In the genomic region with DNA sequence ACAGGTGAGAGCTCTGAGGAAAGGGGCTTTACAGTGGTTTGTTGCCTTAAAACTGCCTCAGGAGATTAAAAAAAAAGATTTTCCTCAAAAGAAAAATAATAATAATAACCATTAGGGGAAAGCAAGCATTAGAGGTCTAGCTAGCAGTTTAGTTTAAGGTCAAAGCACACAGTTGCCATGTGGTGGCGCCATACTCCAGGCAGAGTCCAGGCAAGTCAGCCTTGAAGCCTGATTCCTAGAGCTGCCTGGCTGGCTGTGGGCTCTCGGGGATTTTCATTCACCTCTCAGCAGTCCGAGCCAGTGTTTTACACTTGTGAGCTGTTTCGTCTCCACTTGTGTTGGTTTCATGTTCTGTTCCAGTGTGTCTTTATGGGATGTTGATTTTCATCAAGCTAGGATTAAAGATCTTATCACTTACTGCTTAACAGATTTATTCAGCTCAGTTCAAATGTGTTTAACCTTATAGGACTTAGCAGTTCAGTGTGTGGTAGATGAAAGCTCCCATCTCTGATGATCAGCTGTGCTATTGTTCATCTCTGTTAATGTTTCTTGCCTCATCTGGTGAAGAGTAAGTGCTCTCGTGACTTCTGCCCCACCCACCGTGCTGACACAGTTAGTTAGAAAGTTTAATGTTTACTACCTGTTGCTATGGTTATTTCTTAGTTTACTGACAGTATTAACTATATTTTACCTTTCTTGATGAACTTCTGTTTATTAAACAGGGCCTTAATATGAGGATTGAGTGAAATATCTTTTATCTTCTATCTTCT, we compare ENCODE assay signal across 9 mouse cellular contexts. TPM values are rescaled to one million over a fixed set of nuclear protein-coding genes. Genes with fewer than 3 reads are reported as not detected.
DNase-seq lines count a peak whose midpoint lies in the region; ATAC-seq and TF ChIP-seq lines count a peak whose summit lies in the region.
"Had no signal": no experiment of that assay in that cellular context is flagged by ENCODE, and none has a peak within 500 bp of the region (broad histone marks: within the 10 kb centered on the region; RNA-seq: fewer than 3 reads in every experiment).

No protein-coding gene starts in this region.

- H3K9me3 ChIP-seq in heart, embryonic 12.5 days (replicated peaks) = no peaks in the 10 kb centered on the region

- no peak overlapping the region for H3K4me3 ChIP-seq in heart, embryonic 12.5 days
- no peak overlapping the region for H3K4me3 ChIP-seq in olfactory bulb, adult 2 months (ENCODE audit: insufficient read depth, low read depth, low read length)

- no peak for ATAC-seq in heart, embryonic 12.5 days (ENCODE audit: insufficient number of reproducible peaks, low FRiP score)

- TF ChIP-seq CTCF in olfactory bulb, adult 2 months (IDR thresholded peaks at IDR 0.05; ENCODE audit: insufficient read depth, low read depth, low read length) = peak; percentile 53

- no peaks in the 10 kb centered on the region for H3K27me3 ChIP-seq in heart, embryonic 12.5 days (replicated peaks)

- no peak overlapping the region for H3K4me2 ChIP-seq in heart, embryonic 12.5 days

- no peak overlapping the region for H3K9ac ChIP-seq in heart, embryonic 12.5 days

- TF ChIP-seq POLR2A in olfactory bulb, adult 2 months (IDR thresholded peaks at IDR 0.05; ENCODE audit: insufficient read depth, low read depth, low read length) = no peak

- H3K4me1 ChIP-seq in heart, embryonic 12.5 days (replicated peaks) = peaks cover 31% of the 10 kb centered on the region
- H3K4me1 ChIP-seq in olfactory bulb, adult 2 months (ENCODE audit: control insufficient read depth, insufficient read depth, low read length) = no peaks in the 10 kb centered on the region

- DNase-seq in heart, adult 18-20 months = peak; percentile 74 to 83
- DNase-seq in T-cell, adult 2 months (ENCODE audit: low spot score) = peak; percentile 50
- peak; percentile 58 to 59 for DNase-seq in cerebellum, postnatal 36 days
- peak; percentile 73 to 81 for DNase-seq in heart, postnatal 14 days
- DNase-seq in left cerebral cortex, postnatal 36 days (ENCODE audit: low spot score in 2 of 2) = peak; percentile 19 to 53
- DNase-seq in thymus, adult 18-20 months = peak; percentile 15 to 25

- H3K27ac ChIP-seq in heart, embryonic 12.5 days (ENCODE audit: poor library complexity, severe bottlenecking) = no peak overlapping the region
- H3K27ac ChIP-seq in olfactory bulb, adult 2 months (ENCODE audit: insufficient read depth, low read depth, low read length) = no peak overlapping the region
- H3K27ac ChIP-seq: macrophage had no signal

- intact Hi-C loops in heart, postnatal 14 days (cut with DNase I) = loop anchor here (1.0 to 2.0 kb wide), 2 partner anchors 191 to 919 kb away; no protein-coding TSS in a partner anchor
- intact Hi-C loops in left cerebral cortex, postnatal 36 days (cut with DNase I) = loop anchor here (10.0 kb wide), 1 partner anchor 195 kb away; no protein-coding TSS in a partner anchor

- H3K36me3 ChIP-seq in heart, embryonic 12.5 days = peaks cover 91% of the 10 kb centered on the region

- 58% methylated on average over 6 of the region's 6 CpGs for WGBS in heart, embryonic 12.5 days
- WGBS in olfactory bulb, adult 2 months = 50% methylated on average over 6 of the region's 6 CpGs

RNA-seq across cellular contexts. Expression of a gene that starts 21.1 kb away (rescaled TPM):
- total RNA-seq in heart, adult 18-20 months (2021) = 10 to 100 TPM; 12.6 to 15.7 TPM
- polyA plus RNA-seq in heart, embryonic 12.5 days (2016; fragmentation: Nextera tagmentation; extraction: Ambion mirVana) = 47.3 and 49.7 TPM in 2 replicates
- 10 to 100 TPM; 21.8 to 25.2 TPM for total RNA-seq in heart, postnatal 14 days (2021)
- total RNA-seq in left cerebral cortex, postnatal 36 days (2021) = 10 to 100 TPM; 37.7 to 53.9 TPM
- polyA plus RNA-seq in olfactory bulb, adult 2 months (2012; ENCODE audit: insufficient read depth, insufficient read length, low replicate concordance, missing spikeins) = not detected in 2 replicates

RNA-seq across cellular contexts. Expression of a gene that starts 33.0 kb away (rescaled TPM):
- total RNA-seq in heart, adult 18-20 months (2021) = 1,000 to 10,000 TPM; 1,006 to 1,066 TPM
- polyA plus RNA-seq in heart, embryonic 12.5 days (2016; fragmentation: Nextera tagmentation; extraction: Ambion mirVana) = 852 and 867 TPM in 2 replicates
- total RNA-seq in heart, postnatal 14 days (2021) = 1,000 to 10,000 TPM in 1 of 2 experiments, 100 to 1,000 TPM in 1; 934 to 1,085 TPM
- total RNA-seq in left cerebral cortex, postnatal 36 days (2021) = 100 to 1,000 TPM; 631 to 651 TPM
- polyA plus RNA-seq in olfactory bulb, adult 2 months (2012; ENCODE audit: insufficient read depth, insufficient read length, low replicate concordance, missing spikeins) = 716 and 831 TPM in 2 replicates

Comparison
In these comparisons a context has a peak if more than half of its experiments do, and no peak if none do; other contexts are left out.
1. DNase-seq: peak in every context shown above with its lines; median percentile 78 in heart, adult 18-20 months; 77 in heart, postnatal 14 days; 58 in cerebellum, postnatal 36 days; 50 in T-cell, adult 2 months; 36 in left cerebral cortex, postnatal 36 days; 20 in thymus, adult 18-20 months.